Mouse (Mus musculus) thymus, postnatal 10 days (tissue): ENCODE results near the gene Sntn.

Source experiments
- DNase-seq, 2 experiments: peaks; one replicate each; pipeline ENCODE4 v3.0.0; 2021; ENCODE audit warnings: low spot score in 2 of 2

The Sntn gene

DNA sequence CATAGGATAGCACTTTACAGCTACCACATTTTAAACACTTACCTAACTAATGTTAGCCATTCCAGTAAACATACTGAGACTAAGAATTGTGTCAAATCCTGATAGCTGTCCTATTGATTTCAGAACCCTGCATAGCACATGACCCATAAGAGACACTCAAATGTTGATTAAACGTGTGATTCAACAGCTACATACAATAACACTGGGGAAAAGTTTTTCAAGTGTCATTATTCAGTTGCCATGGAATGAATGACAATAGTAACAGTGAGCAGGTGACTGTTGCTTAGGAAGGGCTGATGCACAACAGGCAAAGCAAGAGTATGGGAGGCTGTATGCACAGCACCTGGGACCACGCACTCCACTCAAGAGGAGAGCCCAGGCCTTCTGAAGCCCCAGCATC is at the start of gene Sntn:
TSS of gene Sntn (plus strand) at position 301 of the 400 bp plus-strand sequence.
- DNase-seq, result no peak

DNA sequence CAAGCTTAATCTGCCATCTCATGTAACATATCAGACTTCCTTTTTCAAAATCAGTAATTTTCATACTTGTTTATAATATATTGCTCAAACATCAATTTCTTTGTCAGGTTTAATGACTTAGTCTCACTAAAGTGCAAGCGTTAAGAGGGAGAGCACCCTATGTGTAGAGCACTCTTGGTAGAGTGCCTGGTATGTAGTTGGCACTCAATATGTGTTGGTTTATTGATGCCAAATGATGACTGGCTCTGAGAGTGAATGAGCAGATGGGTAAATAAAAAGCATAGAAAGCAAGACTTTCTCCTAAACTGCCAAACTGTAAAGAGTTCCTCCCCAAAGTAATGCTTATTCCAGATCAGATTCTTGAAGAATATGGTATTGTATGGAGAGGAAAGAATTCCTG is 20.8 kb upstream of the Sntn start:
- no peak for DNase-seq

DNA sequence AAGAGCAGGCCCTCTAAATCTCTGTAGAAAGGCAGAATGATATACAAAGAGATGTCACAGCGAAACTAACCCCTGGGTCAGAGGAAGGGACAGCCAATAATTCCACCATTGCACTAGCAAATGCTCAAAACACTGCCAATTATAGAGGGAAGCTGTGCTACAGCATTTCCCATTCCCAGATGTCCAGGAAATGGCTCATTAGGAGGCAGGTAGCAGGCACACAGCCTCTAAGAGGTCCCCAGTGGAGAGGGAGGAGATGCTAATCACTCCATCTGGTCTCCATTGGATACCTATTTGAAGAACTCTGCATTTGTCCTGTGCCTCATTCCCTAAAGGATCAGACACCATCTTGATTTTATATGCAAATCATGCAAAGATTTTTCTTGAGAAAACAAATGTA is 19.6 kb upstream of the Sntn start:
- no peak for DNase-seq

DNA sequence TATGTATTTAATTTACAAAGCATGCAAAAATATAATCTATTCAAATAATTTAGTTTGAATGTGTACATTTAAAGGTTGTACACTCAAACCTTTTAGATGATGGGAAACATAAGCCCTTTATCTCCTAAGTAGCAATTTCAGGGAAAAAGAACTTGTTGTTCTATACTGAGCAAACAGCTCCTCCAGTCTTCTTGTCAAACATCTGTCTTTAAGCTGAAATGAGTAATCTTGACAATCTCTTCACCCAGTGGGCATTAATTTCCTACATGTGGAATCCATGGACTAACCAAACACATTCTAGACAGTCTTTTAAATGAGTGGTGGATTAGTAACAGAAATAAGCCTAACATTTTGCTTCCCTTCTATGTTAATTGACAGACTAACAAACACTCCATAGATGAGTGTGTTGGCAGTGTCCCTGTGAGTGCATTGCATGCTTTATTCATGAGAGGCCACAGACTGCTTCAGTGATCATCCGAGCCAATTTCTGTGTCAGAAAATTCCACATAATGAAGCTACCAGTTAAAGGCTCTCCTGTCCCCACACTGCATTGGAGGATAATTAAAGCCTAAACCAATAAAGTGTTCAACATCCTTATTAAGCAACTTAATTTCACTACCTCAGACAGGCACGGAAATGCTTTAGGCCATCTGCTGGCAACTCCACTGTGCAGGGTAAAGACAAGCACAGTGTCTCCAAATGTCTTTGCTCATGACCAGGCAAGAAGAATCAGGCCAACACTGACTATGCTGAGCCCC is 19.0 kb upstream of the Sntn start:
- DNase-seq, result no peak

DNA sequence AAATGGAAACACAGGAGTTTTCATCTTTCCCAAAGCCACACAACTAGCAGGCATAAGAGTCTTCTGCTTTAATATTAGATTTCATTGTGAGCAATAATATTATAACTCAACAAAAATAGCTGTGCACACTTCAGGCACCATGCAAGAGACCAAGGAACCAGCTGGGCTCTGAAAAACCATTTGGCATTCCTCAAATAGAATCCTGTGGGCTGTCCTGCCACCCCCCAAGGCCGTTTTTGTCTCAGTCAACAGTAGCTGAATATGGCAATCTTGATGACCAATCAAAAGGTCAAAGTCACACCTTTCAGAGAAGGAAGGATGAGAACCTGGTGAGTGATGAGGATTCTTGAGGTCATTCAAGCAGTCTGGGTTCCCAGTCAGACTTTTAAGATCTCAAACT is 16.0 kb downstream of the Sntn start:
- no peak for DNase-seq

DNA sequence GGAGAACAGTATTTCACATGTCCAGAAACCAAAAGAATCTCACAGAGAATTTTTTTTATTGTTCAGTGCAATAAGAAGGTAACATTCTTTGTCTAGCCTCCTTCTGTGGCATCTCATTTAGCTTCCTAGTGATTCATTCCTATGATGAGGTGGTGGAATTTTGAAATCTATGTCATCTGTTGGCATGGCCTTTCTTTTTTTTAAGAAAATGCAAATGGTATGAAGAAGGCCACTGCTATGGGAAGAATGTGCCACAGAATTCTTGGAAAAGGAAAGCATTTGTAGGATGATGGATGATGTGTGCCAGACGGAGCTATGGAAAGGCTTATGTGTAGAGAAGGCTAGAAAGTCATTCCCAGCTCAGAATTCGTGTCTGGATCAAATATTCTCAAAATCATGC is 19.8 kb downstream of the Sntn start:
- DNase-seq, result no peak

DNA sequence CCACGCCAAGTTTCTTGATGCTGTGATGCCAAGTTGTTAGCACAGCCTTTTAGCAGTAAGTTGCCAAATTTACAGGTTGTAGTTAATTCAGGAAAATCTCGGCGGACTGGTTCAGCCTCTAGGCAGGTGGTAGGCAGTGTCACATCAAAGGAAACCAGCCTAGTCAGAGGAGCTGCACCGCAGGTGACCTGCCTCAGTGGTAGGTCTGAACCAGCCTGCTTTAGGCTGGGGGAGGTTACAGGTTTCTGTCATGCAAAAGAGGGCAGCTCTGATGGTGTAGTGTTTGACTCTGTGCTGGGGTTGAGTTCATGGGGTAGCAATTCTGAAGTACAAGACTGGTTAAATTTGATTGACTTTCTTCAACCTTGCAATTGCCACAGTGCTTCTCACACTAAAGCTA is 61.6 kb downstream of the Sntn start:
- DNase-seq, result no peak
